Mouse (Mus musculus): ENCODE results near the gene Vwa5b2.

GRCm38 (mm10) chr16:20549161-20549560 lies 40.1 kb upstream of the Vwa5b2 start:
- no peak for TF ChIP-seq CTCF (IDR thresholded peaks at IDR 0.05; ENCODE audit: extremely low read depth, insufficient read depth, low read length)
- no peak for TF ChIP-seq POLR2A (IDR thresholded peaks at IDR 0.05; ENCODE audit: extremely low read depth, insufficient read depth, low read length)
